Mouse (Mus musculus): ENCODE measurements around the gene Pcsk5.

DNA sequence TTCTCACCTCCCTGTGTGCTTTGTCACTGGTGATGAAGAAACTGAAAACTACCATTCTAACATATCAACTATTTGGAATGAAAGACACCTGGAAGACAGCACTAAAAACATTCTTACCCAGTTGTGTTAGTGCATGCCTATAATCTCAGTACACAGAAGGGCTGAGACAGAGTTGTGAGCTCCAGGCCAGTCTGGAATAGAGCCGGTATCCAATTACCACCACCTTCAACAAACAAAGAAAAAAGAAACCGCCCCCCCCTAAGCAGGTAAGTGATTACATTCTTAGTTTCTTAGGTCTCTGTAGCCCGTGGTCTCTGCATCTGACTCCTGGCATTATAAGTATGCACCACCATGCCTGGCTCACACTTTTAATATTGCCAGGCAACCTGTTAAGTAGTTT lies 444.6 kb downstream of the Pcsk5 start:
- TF ChIP-seq POLR2A (IDR thresholded peaks at IDR 0.05; ENCODE audit: borderline replicate concordance, insufficient read depth, low read length): no peak
- no peak for TF ChIP-seq CTCF (IDR thresholded peaks at IDR 0.05; ENCODE audit: borderline replicate concordance, insufficient read depth, low read depth, low read length)
